Mouse (Mus musculus): Measurements from ENCODE around the gene Cabp2.
"Not testable (repeated sequence)": the region's sequence is repeated elsewhere in the genome, so short reads cannot be mapped to it uniquely, and the experiment has no call there.

Gene Cabp2

DNA sequence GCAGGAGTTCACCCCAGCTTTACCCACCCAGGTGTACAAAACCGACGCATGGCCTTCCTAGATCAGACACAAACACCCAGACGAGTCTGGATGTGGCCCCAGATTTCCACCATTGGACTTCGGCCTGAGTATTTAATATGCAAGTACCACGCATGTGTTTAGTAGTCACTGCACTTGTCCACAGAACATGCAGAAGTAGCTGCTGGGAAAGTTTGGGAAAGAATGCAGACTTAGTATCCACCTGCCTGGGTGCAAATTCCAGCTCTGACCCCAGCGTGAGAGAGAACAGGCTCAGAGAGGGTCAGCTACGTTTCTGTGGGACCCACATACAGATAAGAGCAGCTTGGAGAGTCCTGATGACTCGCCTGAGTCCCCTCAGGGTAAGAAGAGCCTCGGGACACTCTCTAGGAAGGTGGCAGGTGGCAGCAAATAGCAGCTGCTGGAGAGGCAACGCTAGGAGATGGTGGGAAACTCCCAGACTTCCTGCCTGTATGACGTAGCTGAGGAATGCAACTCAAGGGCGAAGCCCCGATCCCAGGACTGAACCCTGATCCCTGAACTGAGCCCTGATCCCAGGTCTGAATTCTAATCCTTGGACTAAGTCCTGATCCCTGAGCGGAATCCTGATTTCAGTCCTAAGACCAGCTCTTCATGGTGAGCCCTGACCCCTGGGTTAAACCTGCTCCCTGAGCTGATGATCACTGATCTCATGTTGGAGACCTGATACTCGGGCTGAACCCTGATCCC is 25.3 kb upstream of the Cabp2 start:
- DNase-seq (ENCODE audit: low read depth), result no peak

DNA sequence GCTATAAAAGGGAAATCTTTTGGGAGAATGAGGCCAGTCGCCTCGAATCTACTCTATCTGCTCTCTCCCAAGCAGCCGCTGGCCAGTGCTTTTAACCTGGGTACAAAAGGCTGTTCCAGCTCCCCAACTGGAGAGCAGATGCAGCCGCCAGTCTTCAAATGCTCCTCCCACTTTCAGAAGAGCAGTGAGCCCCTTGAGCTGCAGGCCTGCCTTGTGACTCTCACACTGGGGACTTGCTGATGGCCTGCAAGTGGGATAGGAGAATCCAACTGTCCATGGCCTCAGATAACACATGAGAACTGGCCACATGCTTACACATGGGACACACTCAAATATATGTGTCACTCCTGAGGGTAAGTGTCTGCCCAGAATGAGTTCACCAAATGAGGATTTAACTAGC is 24.7 kb upstream of the Cabp2 start:
- DNase-seq (ENCODE audit: low read depth), result no peak

DNA sequence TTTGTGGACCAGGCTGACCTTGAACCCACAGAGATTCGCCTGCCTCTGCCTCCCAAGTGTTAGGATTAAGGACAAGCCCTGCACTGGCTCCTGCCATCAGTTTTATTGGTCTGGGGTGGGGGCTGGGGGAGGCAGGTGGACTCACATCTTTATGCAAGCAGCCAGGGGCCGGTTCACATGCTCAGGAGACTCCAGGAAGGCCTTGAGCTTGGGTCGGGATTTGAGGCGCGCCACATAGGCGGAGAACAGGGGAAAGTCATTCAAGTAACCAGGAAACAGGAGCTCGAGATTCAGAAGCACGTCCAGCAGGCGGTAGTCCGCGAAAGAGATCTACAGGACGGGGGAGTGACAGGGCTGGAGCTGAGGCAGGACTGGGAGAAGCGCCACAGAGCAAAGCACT is 24.0 kb upstream of the Cabp2 start:
- DNase-seq (ENCODE audit: low read depth), result no peak

DNA sequence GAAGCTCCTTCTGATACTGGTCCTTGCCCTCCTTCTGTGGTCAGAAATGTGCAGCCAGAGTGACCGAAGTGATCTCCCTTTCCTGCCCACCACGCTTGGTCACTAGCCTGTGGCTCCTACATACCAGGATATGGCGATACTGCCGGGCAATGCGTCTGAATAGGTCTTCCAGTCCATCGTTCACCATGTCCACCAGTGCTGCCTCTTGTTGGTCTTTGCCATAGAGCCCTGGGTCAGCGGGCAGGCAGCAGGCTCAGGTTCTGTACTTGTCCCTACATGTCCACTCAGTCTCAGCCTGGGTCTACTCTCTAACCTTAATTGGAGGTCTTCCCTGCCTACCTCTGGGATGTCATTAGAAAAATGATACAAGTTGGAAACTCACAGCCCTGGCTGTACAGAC is 23.4 kb upstream of the Cabp2 start:
- DNase-seq (ENCODE audit: low read depth), result no peak

DNA sequence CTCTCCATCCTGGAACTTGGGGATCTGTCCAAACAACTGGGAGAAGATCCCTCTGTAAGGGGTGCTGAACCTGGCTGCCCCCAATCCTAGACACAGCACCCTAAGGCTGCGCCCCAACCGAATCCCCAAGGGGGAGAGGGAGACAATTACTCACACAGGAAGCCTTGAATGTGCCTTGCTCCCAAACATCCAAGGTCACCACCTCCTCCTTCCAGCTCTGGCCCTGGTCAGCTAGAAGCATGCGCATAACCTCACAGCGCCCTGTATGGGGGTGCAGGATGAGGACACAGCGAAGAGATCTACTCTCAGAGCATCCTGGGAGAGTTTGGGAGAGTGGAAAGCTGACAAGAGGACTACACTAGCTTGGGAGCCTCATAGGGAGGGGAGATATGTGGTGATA is 22.8 kb upstream of the Cabp2 start:
- DNase-seq (ENCODE audit: low read depth), result no peak

DNA sequence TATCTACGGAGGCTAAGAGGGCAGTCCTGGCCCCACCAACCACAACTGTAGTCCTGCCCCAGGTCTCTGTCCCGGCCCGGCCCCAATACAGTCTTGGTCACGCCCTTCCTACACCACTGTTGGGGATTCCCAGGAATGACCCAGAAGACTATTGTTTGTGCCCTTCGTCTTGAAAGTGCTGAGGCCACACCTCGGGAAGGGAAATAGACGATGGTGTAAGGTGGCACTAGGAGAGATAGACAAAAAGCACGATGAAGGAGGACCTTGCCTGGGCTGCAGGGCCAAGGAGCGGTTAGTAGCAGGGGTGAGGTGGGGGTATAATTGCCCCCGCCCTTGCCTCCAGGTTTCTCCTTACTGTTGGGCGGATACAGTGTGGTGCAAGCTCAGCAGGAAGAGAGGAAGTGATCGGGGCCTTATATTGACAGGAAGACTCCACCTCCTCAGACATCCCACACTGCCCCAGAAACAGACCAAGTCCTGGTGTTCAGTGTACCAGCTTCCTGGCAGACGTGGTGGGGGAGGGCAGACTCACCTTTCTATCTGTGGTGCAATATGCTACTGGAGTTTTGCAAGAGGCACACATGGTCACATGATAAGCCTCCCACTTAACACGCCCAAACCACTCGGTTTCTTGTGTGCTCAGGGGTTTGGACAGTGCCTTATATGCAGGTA is 22.2 kb upstream of the Cabp2 start, which contains the start of gene Gstp3:
Gene Gstp3, minus strand, starts transcription at position 501 of the 672 bp plus-strand sequence.
- DNase-seq (ENCODE audit: low read depth), result peak; percentile 88

DNA sequence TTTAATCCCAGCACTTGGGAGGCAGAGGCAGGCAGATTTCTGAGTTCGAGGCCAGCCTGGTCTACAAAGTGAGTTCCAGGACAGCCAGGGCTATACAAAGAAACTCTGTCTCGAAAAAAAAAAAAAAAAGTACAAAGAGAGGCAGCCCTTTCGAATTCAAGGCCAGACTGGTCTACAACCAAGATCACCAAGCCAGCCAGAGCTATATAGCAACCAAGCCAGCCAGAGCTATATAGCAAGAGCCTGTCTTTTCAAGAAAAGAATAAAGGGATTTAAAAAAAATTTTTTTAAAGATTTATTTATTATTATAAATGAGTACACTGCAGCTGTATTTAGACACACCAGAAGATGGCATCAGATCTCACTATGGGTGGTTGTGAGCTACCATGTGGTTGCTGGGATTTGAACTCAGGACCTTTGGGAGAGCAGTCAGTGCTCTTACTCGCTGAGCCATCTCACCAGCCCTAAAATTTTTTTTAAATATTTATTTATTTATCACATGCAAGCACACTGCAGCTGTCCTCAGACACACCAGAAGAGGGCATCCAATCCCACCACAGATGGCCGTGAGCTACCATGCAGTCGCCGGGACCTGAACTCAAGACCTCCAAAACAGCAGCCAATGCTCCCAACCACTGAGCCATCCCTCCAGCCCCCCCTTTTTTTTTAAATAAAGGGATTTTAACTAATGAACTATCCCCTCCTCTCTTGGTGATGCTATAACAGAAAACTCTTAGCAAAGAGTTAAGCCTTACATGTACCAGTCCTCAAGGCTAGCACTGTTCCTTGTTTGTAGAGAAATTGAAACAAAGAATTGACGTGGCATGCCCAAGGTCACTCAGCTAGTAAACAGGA is 21.1 kb upstream of the Cabp2 start:
- not testable (repeated sequence) for DNase-seq (ENCODE audit: low read depth)

DNA sequence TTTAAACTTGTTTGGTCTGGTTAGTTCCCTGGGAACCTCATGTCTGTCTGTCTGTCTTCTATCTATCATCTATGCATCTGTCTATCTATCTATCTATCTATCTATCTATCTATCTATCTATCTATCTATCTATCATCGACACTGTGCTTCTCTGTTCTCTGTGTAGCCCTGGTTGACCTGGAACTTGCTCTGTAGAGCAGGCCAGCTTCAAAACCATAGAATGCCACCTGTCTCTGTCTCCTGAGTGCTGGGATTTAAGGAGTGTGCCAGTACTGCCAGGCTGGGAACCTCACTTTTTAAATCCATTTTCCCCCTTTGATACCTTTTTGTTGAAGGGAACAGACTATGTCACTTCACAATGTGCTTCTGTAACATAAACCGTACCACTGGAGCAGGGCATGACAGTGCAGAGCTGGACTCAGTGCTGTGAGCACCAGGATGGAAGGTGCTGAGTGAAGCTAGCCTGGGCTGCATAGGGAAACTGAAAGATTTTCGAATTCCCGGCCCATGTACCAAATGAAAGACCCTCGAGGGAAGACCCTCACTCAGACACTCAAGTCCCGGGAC is 20.4 kb upstream of the Cabp2 start:
- no peak for DNase-seq (ENCODE audit: low read depth)

DNA sequence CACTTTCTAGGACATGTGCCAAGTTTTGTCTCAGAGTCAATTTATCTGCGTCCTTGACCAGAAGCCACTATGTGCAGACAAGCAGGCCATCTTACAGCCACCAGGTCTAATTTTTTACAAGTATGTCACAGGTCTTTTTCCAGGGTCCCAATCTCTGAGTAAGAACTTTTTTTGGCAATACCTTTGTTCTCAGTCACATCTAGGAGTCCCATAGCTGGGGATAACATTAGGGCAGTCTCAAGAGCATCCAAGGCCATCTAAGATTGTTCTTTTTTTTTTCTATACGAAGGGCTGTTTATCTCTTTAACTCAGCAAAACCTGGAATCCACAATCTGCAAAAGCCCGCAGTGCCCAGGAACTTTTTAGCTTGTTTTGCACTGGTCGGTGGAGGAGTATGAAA is 18.0 kb upstream of the Cabp2 start:
- peak; percentile 60 for DNase-seq (ENCODE audit: low read depth)

DNA sequence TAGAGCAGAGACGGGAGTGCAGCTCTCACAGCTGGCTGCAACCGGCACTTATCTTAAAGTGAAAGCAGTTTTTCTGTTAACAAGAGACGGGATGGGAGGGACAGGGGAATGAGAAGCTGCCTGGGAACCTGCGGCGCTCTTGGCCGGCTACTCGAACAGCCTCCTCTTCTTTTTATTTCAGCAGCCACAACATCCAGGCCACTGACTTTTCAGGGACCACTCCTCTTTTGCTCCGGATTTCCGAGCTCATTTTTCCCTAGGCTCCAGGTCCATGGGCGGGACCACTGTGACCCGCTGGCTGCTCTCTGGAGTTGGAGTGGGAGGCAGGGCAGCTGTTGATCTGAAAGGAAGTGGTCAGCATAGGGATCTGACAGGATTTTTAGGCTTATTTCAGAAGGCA is 16.9 kb upstream of the Cabp2 start:
- DNase-seq (ENCODE audit: low read depth), result not testable (repeated sequence)

DNA sequence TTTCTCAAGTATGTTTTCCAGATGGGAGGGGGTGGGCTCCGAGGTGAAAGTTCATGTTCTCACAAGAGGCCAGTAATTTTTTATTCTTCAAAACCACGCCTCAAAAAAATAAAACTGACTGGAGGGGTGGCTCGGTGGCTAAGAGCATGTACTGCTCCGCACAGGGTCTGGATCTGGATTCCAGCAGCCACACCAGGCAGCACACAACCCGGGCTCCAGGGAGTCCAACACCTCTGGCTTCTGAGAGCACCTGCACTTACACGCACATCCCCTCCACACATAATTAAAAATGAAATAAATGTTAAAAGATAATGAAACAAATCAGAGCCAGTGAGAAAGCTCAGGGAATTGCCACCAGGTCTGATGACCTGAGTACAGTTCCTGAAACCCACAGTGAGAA is 15.1 kb upstream of the Cabp2 start:
- peak; percentile 45 for DNase-seq (ENCODE audit: low read depth)

DNA sequence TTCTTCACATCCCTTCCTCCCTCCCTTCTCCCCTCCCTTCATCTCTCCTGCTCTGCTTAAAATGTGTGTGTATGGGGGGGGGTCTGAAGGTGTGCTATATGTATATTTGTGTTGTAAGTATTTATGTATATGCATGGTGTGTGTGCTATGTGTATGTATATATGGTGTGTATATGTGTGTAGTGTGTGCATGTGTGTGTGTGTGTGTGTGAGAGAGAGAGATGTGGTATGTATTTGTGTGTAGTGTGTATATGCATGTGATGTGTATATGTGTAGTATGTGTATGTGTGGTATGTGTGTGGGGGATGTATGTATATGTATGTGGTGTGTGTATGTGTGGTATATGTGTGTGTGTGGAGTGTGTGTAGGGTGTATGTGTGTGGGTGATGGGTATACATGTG is 14.5 kb upstream of the Cabp2 start:
- no peak for DNase-seq (ENCODE audit: low read depth)

DNA sequence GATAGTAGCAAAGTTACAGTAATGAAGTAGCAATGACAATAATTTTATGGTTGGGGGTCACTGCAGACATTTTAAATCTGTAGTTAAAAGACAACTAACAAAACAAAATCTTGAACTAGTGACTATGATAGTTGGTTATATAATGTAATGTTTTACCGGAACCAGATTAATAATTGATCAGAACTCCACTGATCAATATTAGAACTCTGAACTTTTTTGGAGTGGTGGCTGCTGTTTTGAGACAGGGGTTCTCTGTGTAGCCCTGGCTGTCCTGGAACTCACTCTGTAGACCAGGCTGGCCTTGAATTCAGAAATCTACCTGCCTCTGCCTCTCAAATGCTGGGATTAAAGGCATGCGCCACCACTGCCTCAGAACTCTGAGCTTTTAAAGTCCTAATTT is 13.1 kb upstream of the Cabp2 start:
- not testable (repeated sequence) for DNase-seq (ENCODE audit: low read depth)

DNA sequence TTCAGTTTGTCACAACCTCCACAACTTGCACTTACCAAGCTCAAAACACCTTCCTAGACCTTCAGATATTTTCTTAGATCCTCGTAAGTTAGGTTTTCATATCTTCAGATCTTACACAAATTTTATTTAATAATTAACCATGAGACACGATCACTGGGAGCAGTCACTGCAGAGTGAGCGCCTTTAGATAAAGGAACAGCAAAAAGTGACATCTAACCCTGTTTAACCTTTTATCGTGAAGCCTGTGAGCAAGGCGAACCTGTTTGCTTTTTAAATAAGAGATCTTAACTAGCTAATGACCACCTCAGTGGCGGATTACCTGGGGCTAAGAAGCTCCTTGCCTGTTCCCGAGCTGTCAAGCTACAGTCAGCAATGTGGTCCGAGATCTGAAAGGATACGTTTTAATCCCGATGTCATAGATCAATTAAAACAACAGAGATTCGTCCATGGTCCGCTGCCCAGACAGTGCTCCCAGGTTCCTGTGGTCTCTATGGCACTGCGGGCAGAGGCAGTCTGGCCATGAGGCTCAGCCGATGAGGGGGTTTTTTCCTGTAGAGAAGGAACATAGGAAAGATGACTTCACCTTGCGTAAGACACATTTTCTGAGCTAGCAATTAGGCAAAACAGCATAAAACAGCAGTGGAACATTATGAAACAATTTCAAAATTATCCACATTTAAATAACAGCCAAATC is 12.5 kb upstream of the Cabp2 start:
- no peak for DNase-seq (ENCODE audit: low read depth)

DNA sequence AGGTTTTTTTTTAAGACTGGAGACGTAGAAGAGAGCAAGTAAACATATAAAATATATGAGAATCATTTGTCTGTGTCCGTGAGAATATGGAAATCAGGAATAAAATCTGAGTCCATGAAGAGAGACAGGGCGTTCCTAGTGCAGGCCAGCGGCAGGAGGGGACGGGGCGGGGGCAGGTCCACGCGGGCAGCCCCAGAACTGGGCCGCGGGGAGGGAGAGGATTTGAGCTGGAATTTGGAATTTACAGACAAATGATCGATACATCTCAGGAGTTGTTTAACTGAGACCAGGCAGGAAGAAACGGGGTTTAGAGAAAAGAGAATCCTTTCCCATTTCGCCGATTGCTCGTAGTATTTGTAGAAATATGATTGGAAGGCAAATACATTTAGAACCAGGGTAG is 11.1 kb upstream of the Cabp2 start:
- no peak for DNase-seq (ENCODE audit: low read depth)

DNA sequence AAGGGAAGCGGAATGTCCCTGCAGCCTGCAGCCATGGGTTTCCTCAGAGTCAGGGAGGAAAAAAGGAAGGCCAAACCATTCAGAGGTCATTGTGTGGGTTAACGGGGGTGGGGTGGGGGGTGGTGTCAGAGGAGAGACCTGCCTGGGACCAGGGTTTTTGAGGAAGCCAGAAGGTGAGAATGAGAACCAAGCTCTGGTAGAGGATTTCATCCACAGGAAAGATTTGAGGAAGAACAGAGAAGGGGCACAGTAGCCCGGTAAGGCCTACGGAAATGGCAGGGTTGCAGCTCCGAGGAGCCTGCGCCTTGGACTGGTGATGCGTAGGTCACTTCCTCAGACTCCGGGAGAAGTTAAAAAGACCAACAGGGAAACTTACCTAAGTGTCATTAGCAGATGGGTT is 10.6 kb upstream of the Cabp2 start:
- no peak for DNase-seq (ENCODE audit: low read depth)

DNA sequence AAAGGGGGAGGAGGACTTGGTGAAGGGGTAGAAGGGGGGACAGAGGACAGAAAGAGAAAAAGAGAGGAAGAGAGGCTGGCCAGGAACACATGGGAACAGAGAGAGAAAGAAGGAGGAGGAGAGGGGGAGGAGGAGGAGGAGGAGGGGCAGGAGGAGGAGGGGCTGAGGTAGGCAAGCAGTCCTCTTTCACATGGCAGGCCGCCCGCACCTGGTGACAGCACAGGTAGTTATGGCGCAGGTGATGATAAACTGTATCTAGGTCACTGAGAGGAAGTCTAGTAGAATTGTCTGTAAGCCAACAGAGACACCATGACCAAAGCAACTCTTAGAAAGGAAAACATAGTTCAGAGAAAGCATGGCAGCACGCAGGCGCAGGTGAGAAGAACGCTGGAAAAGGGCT is 10.0 kb upstream of the Cabp2 start:
- no peak for DNase-seq (ENCODE audit: low read depth)

DNA sequence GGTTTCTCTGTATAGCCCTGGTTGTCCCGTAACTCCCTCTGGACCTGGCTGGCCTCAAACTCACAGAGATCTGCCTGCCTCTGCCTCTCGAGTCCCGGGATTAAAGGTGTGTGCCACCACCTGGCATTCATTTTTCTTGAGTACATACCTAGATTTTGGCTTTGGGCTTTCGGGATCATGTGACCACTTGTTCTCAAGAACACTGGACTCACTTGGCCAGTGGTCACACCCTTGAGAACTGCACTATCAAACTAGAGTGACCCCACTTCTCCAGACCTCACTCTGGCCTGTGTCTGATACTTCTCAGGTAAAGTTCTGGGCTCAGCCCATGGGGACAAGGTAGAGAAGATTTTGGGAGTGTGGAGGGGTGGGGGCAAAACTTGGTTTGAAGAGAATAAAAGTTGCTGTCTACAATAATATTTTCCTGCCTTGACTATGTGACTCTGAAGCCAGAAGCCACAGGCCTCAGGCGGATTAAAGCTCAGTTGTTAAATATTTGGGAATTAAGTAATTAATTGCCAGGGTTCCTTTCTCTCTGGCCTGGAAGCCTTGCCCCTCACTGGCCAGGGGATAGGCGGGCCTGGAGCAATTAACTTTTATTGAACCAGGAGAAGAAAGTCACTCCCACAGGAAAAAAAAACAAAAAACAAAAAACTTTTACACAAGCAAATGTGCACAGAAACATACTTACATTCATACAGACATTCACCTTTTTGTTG is 8.5 kb upstream of the Cabp2 start:
- no peak for DNase-seq (ENCODE audit: low read depth)

DNA sequence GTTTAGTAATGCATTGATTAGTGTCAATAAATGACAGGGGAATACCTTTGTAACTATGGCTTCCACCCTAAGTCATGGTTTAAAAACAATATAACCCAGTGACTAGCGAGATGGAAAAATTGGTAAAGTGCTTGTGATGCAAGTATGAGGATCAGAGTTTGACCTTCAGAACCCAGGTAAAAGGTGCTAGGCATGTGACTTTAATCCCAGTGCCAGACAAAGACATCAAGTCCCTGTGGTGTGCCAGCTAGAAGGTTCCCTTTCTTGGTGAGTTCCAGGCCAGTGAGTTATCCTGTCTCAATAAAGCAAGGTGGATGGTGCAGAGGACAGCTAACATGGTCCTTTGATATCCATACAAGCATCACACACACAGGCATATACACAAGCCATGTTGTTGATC is 5.8 kb upstream of the Cabp2 start:
- DNase-seq (ENCODE audit: low read depth), result no peak

DNA sequence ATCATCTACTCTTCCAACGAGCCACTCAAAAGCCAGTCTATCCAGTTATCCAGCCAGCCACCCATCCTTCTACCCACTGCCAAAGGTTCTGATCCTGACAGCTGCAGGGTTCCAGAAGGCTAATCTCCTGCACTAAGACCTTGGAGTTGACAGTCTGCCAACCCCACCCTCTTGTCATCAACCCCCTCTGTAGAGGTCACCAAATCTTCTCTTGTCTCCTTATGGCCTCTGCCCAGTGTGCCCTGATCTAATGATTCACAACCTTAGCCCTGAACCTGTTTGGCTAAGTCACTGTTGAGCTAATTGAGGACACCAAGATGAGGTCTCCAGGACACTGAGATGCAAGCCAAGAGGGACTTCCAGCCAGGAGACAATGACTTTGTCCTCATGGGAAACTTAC is 1.8 kb upstream of the Cabp2 start:
- DNase-seq (ENCODE audit: low read depth), result no peak

DNA sequence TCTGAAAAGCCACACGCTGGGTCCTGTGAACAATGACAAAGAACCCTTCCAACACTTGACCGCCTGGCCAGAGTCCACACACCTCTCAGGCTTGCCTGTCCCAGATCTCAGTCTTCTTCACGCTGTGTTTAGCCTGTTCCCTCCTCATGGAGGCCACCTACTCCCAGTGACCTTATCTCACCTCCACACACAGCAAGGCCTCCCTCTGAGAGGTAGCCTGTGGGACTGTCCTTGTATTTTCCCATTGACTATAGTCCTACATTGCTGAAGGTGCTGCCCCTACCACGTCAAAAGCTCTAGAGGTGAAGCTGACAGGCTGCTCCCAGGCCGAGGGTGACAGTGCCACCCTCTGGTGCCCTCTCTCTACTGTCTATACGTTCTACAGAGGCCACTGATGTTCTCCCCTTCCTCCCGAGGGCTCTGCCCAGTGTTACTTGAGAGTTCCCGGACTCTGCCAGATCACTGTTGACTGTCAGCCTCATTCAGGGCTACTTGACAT is 818 bp upstream of the Cabp2 start:
- DNase-seq (ENCODE audit: low read depth), result peak; percentile 44

Data from 416B (cell line).